Mouse (Mus musculus): ENCODE measurements around the gene Cyfip2.

Gene Cyfip2

GRCm38 (mm10) chr11:46312523-46313035 lies at the start of gene Cyfip2:
Cyfip2 (minus strand) TSS chr11:46312859.
- no peak for DNase-seq

DNA sequence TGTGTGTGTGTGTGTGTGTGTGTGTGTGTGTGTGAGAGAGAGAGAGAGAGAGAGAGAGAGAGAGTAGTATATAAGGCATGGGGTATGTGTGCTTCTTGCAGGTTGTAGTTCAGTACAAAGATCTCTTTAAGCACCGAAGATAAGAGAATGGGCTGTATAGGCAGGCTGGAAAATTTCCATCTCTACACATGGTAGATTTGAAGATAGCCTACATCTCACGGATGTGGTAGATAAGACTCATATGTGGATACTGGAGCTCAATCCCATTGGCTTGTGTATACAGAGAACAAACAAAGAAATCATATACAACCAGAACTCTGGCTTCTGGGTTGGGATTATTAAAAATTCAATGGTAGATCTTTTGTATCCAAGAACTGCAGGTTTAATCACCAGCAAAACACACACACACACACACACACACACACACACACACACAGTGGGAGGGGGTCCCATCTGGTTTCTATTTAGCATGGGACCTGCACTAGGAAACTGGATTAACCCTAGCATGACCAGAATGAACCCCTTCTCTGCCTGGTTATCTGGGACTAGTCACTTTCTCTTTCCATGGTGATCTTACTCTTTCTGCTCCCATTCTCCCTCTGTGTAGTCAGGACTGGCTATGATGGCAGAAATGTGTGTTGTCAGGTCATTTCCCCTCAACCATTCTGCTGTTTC lies 48.5 kb upstream of the Cyfip2 start:
- DNase-seq: no peak

- DNase-seq: no peak
Observed at GRCm38 (mm10) chr11:46358369-46358768, 45.7 kb upstream of the Cyfip2 start.

- no peak for DNase-seq
Observed at GRCm38 (mm10) chr11:46349681-46350410, 37.2 kb upstream of the Cyfip2 start.

- no peak for DNase-seq
Observed at GRCm38 (mm10) chr11:46348416-46348815, 35.8 kb upstream of the Cyfip2 start.

DNA sequence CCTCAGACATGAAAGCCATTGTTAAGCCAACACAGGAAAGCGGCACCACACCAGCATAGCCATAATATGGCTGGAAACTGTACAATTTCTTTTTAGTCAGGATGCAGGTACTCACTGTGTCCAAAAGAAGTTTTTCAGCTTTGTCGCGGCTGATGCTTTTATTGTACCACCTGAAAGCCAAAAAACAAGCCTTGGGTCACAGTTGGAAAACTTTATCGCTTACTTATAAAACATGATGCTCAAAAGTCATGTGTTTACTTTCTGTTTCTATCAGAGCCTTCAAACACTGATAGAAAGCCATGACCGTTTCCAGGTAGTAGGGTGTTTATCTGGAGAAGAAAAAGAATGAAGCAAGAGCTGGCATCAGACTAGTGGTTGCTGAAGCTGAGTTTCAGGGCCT lies 35.1 kb upstream of the Cyfip2 start:
- no peak for DNase-seq

- no peak for DNase-seq
Observed at GRCm38 (mm10) chr11:46343886-46344546, 31.4 kb upstream of the Cyfip2 start.

DNA sequence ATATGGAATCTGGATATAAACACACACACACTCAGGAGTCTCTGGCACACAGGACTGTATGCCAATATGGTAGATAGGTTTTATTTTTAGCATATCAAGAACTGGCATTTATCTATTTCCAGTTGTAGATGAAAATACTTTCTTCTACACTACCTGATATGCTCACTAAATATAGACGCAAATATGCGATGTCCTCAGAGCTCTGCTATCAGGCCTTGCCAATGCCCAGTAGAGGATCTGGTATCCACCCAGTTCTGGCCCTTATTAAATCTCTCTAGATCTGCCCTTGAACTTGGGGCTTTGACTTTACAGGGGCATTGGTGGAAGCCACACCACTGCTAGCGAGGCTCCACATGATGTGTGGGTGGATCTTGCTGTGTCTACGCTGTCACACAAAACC lies 29.3 kb upstream of the Cyfip2 start:
- no peak for DNase-seq

DNA sequence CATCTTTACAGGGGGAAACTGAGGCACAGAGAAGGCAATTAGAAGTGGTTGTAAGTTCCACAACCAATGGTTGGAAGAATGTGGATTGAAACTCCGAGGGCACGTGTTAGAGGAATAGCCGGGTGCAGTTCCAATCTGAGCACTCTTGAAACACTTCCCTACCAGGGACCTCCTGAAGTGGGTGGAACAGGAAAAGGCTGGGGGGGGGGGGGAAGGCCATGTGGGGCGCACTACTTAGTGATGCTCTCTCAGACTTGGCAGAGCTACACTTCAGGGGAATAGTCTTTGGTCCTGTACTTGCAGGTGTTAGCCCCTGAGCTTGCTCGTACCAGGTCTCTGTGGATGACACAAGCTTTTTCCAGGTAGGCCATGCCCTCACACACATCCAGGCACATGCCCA lies 23.4 kb upstream of the Cyfip2 start:
- DNase-seq: no peak

- DNase-seq: no peak
Observed at GRCm38 (mm10) chr11:46332217-46332616, 19.6 kb upstream of the Cyfip2 start.

DNA sequence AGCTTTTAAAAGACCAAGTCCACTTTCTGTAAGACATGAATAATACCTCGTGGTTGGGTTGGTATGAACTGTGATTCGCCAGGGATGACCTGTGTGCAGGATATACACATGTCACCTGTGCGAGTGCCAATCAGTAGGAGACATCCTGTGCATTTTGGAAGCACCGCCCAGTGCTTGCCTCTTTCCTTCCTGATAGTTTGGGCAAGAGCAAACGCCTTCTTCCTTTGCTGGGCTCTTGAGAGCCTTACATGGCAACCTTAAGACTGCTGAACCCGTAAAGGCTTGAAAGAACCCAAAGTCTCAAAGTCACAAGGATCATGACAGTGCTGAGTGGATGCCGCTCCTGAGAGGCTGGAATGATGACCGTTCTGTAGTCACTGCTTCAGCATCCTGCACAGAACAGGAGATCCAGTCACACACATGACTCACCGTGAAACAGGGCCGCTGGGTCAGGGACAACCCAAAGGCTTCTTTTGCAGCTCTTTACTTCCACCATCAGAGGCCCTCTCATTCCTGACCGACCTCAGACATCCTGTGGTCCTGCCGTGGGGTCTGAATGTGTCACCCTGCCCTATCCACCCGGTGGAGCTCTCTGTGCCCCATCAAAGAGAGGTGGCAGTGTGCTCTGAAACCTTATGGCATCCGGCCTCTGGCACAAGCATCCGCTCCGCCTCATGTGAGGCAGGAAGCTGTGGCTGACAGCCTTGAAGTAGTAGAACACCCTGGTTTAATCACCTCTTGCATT lies 13.8 kb upstream of the Cyfip2 start:
- DNase-seq: no peak

DNA sequence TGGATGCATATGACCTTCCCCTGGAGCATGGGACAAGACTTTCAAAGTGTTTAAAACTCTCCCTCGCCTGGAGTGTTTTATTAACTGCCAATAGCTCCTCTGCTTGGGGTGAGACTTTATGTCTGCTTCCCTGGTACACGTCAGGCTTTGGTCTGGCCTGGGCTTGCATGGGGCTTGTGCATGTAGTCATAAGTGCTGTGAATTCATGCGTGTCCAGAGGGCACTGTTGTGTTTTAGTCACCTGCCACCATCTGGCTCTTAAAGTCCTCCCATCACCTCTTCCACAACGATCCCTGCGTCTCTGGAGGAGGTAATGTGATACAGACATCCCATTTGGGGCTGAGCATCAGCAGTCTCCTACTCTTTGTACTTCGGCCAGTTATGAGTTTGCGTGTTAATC lies 8.9 kb upstream of the Cyfip2 start:
- no peak for DNase-seq

DNA sequence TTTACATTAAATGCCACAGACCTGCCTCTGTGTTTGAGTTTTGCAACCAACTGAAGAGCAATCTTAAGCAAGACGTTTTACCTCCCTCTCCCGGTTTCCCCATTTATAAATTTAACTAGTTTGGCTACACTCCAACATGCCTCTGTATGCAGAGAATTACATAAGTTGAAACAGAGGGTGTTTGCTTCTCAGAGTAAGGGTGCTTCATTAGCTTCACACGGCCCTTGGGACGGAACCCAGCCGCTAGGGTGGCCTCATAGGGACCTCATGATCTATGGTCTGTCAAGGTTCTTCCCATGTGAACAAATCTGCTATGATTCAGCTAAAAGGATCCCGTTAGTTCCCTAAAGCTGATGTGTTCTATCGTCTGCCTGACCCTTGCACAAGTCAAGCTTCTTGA lies 1.9 kb upstream of the Cyfip2 start:
- DNase-seq: no peak

DNA sequence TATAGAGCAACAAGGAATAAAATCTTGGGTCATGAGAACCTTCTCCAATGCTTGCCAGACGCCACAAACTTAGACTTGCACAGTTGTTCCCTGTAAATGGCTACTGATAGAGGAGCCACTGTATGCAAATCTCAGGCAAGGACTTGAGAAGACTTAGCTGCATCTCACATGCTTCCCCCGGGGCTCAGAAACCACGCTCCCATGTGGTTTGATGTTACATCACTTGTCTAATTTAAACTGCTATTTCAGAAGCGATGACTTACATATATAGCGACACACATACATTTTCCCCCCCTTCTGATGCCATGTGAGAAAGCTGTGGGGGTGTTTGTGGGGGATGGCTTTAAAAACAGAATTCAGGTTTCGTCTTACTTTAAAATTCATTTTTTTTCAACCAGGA lies 1.2 kb upstream of the Cyfip2 start:
- no peak for DNase-seq

GRCm38 (mm10) chr11:46311703-46312522 lies 746 bp downstream of the Cyfip2 start:
- DNase-seq: peak; percentile 59

- DNase-seq: no peak
Observed at GRCm38 (mm10) chr11:46311181-46311702, 1.4 kb downstream of the Cyfip2 start.

DNA sequence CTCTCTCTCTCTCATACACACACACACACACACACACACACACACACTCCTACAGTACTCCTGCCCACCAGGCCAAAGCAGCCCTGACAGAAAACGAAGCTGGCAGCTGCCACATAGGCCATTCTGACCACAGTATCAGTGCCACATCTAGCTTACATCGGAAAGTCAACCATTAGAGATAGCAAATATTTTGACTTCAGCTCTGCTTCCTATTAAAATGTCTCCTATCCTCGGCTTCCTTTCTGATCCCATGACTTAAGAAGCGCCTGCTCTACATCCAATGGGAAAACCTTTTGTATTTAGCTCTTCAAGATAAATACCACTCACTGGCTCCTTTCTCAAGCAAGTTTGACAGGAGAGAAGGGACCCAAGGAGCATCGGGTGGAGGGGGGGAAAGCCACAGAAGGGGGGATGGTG lies 2.0 kb downstream of the Cyfip2 start:
- no peak for DNase-seq

- no peak for DNase-seq
Observed at GRCm38 (mm10) chr11:46309808-46310555, 2.7 kb downstream of the Cyfip2 start.

- no peak for DNase-seq
Observed at GRCm38 (mm10) chr11:46309111-46309741, 3.4 kb downstream of the Cyfip2 start.

DNA sequence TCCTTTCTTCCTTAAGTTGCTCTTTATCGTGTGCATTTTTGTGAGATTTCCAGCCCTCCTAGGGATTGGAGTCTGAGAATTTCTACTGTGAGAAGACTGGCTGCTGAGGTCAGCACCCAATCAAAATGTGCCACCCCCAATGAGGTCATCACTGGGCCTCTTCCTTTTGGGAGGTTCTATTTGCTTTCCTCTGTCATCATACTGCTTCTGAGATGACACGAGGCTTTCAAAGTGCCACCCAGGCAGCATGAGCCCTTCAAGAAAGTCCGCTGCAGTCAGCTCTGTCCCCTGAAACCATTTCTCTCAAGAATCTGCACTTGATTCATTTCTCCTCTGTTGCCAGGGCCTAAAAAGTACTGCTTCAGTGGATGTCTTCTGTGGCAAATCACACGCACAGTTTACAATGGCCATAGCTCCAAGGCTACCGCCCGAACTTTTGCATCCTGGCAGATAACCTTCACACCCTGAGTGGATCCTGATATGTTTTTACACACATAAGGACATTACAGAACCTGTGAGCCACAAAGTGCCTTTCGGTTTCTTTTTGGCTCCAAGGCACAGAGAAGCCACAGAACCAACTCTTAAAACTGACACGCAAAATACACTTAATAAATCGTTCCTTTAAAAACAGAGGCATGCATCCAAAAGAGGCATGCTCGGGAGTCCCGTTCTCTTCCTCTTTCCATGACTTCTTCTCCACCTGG lies 4.2 kb downstream of the Cyfip2 start:
- DNase-seq: no peak
